Mouse (Mus musculus): ENCODE measurements around the gene Susd6.

- TF ChIP-seq CTCF (IDR thresholded peaks at IDR 0.05; ENCODE audit: low read depth, low read length) (no peak), GATA1 (IDR thresholded peaks at IDR 0.05; ENCODE audit: borderline replicate concordance, low read length) (no peak), GATA2 (IDR thresholded peaks at IDR 0.05; ENCODE audit: borderline replicate concordance, low read depth, low read length) (no peak)
Measured at GRCm38 (mm10) chr12:80830211-80830610, 39.9 kb downstream of the Susd6 start.

All from G1E (cell line).